8 mouse cellular contexts compared by ENCODE assay signal in the genomic region with DNA sequence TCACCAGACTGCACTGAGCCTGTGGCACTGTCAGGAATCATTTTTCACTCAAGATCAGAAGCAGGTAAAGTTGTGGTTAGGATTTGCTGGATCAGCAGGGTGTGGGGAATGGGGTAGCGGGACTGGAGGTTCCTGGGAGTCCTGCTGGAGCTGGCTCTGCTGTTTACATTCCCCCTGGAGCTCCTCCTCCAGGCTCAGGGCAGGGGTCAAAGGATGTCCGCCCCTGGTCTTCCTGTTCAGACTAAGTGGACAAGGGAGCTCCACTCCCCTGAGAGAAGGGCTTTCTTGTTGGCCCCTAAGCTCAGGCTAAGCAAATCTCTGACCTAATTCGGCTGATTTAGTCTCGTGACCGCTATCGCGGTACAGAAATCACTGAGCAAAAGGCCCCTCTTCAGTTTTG. TPM values are rescaled to one million over a fixed set of nuclear protein-coding genes. Genes with fewer than 3 reads are reported as not detected.
A peak's percentile ranks its signal among the peaks of the same experiment; 100 is the strongest.
DNase-seq lines count a peak whose midpoint lies in the region; ATAC-seq and TF ChIP-seq lines count a peak whose summit lies in the region.

No protein-coding gene starts in this region.

- no peak overlapping the region for H3K4me3 ChIP-seq in hindbrain, embryonic 12.5 days
- no peak overlapping the region for H3K4me3 ChIP-seq in hindbrain, embryonic 14.5 days (replicated peaks; ENCODE audit: low read length)
- H3K4me3 ChIP-seq in heart, embryonic 15.5 days: no peak overlapping the region
- no peak overlapping the region for H3K4me3 ChIP-seq in limb, embryonic 12.5 days (replicated peaks)
- no peak overlapping the region for H3K4me3 ChIP-seq in forebrain, postnatal 0 days (ENCODE audit: low read depth, low read length)

- 0 out of 2 replicates have a peak overlapping the region, but pooled peaks have one; percentile 8 for H3K9ac ChIP-seq in hindbrain, embryonic 12.5 days
- no peak overlapping the region for H3K9ac ChIP-seq in hindbrain, embryonic 14.5 days
- no peak overlapping the region for H3K9ac ChIP-seq in heart, embryonic 15.5 days
- H3K9ac ChIP-seq in limb, embryonic 12.5 days (replicated peaks): no peak overlapping the region
- H3K9ac ChIP-seq in forebrain, postnatal 0 days: no peak overlapping the region

- peak overlapping the region; percentile 13; the same call in 1 of the 2 replicates for H3K4me2 ChIP-seq in hindbrain, embryonic 12.5 days (replicated peaks)
- no peak overlapping the region for H3K4me2 ChIP-seq in hindbrain, embryonic 14.5 days (replicated peaks)
- peak overlapping the region; percentile 57; the same call in 1 of the 2 replicates for H3K4me2 ChIP-seq in heart, embryonic 15.5 days
- H3K4me2 ChIP-seq in limb, embryonic 12.5 days: peak overlapping the region; percentile 5; the same call in 1 of the 2 replicates
- H3K4me2 ChIP-seq in forebrain, postnatal 0 days (ENCODE audit: low read depth): no peak overlapping the region

- H3K9me3 ChIP-seq in hindbrain, embryonic 12.5 days (replicated peaks): no peaks in the 10 kb centered on the region
- H3K9me3 ChIP-seq in hindbrain, embryonic 14.5 days (ENCODE audit: control insufficient read depth, low read length): no peaks in the 10 kb centered on the region
- no peaks in the 10 kb centered on the region for H3K9me3 ChIP-seq in heart, embryonic 15.5 days (replicated peaks)
- H3K9me3 ChIP-seq in limb, embryonic 12.5 days: no peaks in the 10 kb centered on the region
- no peaks in the 10 kb centered on the region for H3K9me3 ChIP-seq in forebrain, postnatal 0 days (ENCODE audit: low read length)

- peak overlapping the region; percentile 23; the same call in 1 of the 2 replicates for H3K27ac ChIP-seq in hindbrain, embryonic 12.5 days
- no peak overlapping the region for H3K27ac ChIP-seq in hindbrain, embryonic 14.5 days
- peak overlapping the region; percentile 43 for H3K27ac ChIP-seq in heart, embryonic 15.5 days
- no peak overlapping the region for H3K27ac ChIP-seq in limb, embryonic 12.5 days
- no peak overlapping the region for H3K27ac ChIP-seq in forebrain, postnatal 0 days (ENCODE audit: low read depth, low read length)

- 36% methylated on average over 7 of the region's 7 CpGs for WGBS in hindbrain, embryonic 12.5 days
- 42% methylated on average over 7 of the region's 7 CpGs for WGBS in hindbrain, embryonic 14.5 days
- 49% methylated on average over 7 of the region's 7 CpGs for WGBS in heart, embryonic 15.5 days
- 44% methylated on average over 7 of the region's 7 CpGs for WGBS in limb, embryonic 12.5 days
- whole genome bisulfite sequencing in forebrain, postnatal 0 days: 59% methylated on average over 7 of the region's 7 CpGs

- DNase-seq in hindbrain, embryonic 14.5 days (ENCODE audit: low spot score): no peak
- DNase-seq in retina, postnatal 7 days (ENCODE audit: low read depth, low spot score): peak; percentile 69
- DNase-seq in forebrain, postnatal 0 days: no peak
- no peak for DNase-seq in urinary bladder, postnatal 14 days (ENCODE audit: low spot score)

- TF ChIP-seq CTCF in forebrain, postnatal 0 days (IDR thresholded peaks at IDR 0.05; ENCODE audit: low read depth): no peak

- H3K4me1 ChIP-seq in hindbrain, embryonic 12.5 days: peaks cover 73% of the 10 kb centered on the region
- H3K4me1 ChIP-seq in hindbrain, embryonic 14.5 days (replicated peaks; ENCODE audit: control insufficient read depth, insufficient read depth, low read length): peaks cover 64% of the 10 kb centered on the region
- peaks cover 51% of the 10 kb centered on the region for H3K4me1 ChIP-seq in heart, embryonic 15.5 days (replicated peaks)
- peaks cover 70% of the 10 kb centered on the region for H3K4me1 ChIP-seq in limb, embryonic 12.5 days (replicated peaks)
- peaks cover 14% of the 10 kb centered on the region; the same call in 1 of the 2 replicates for H3K4me1 ChIP-seq in forebrain, postnatal 0 days (ENCODE audit: insufficient read depth)

- peaks cover 4% of the 10 kb centered on the region; the same call in 1 of the 2 replicates for H3K27me3 ChIP-seq in hindbrain, embryonic 12.5 days
- H3K27me3 ChIP-seq in hindbrain, embryonic 14.5 days (ENCODE audit: control insufficient read depth, insufficient read depth, low read length): no peaks in the 10 kb centered on the region
- peaks cover 29% of the 10 kb centered on the region for H3K27me3 ChIP-seq in heart, embryonic 15.5 days
- H3K27me3 ChIP-seq in limb, embryonic 12.5 days: no peaks in the 10 kb centered on the region
- H3K27me3 ChIP-seq in forebrain, postnatal 0 days (ENCODE audit: insufficient read depth, low read length): no peaks in the 10 kb centered on the region

- no peak for ATAC-seq in hindbrain, embryonic 12.5 days (ENCODE audit: low FRiP score)
- ATAC-seq in hindbrain, embryonic 14.5 days (ENCODE audit: low FRiP score): no peak
- no peak for ATAC-seq in heart, embryonic 15.5 days (replicated peaks; ENCODE audit: insufficient number of reproducible peaks, insufficient read depth, low FRiP score, low read depth)
- ATAC-seq in limb, embryonic 12.5 days (ENCODE audit: insufficient number of reproducible peaks, insufficient read depth, low FRiP score, low TSS enrichment, low read depth): no peak
- no peak for ATAC-seq in cerebellum, adult (ENCODE audit: insufficient number of reproducible peaks, low FRiP score, low TSS enrichment)
- ATAC-seq in forebrain, postnatal 0 days: no peak

- H3K36me3 ChIP-seq in hindbrain, embryonic 12.5 days: no peaks in the 10 kb centered on the region
- H3K36me3 ChIP-seq in hindbrain, embryonic 14.5 days (replicated peaks; ENCODE audit: control insufficient read depth, insufficient read depth): no peaks in the 10 kb centered on the region
- no peaks in the 10 kb centered on the region for H3K36me3 ChIP-seq in heart, embryonic 15.5 days
- H3K36me3 ChIP-seq in limb, embryonic 12.5 days: 0 out of 2 replicates have a peak, but pooled peaks cover 5% of the 10 kb centered on the region
- H3K36me3 ChIP-seq in forebrain, postnatal 0 days (ENCODE audit: insufficient read depth): no peaks in the 10 kb centered on the region

RNA-seq across cellular contexts. Expression of a gene that starts 13.7 kb away (rescaled TPM):
- 15.3 and 18.0 TPM in 2 replicates for polyA plus RNA-seq in hindbrain, embryonic 12.5 days (2016; fragmentation: Nextera tagmentation; extraction: Ambion mirVana)
- polyA plus RNA-seq in hindbrain, embryonic 14.5 days (2014; fragmentation: Nextera tagmentation; extraction: Ambion mirVana): 8.9 and 10.0 TPM in 2 replicates
- polyA plus RNA-seq in heart, embryonic 15.5 days (2015; fragmentation: Nextera tagmentation; extraction: Ambion mirVana): 2.3 and 5.1 TPM in 2 replicates
- polyA plus RNA-seq in limb, embryonic 12.5 days (2016; fragmentation: Nextera tagmentation; extraction: Ambion mirVana): 12.3 and 12.6 TPM in 2 replicates
- 12.2 and 16.4 TPM in 2 replicates for total RNA-seq in forebrain, postnatal 0 days (2014; rRNA removed)
- 6.6 and 8.8 TPM in 2 replicates for polyA plus RNA-seq in forebrain, postnatal 0 days (2015; fragmentation: Nextera tagmentation; extraction: Ambion mirVana)

Comparison
In these comparisons a context has a peak if more than half of its experiments do, and no peak if none do; other contexts are left out.
1. H3K27ac ChIP-seq: peak in hindbrain, embryonic 12.5 days (single experiment) and heart, embryonic 15.5 days (single experiment); none in hindbrain, embryonic 14.5 days (single experiment), limb, embryonic 12.5 days (single experiment) and forebrain, postnatal 0 days (single experiment).
2. H3K4me2 ChIP-seq: peak in hindbrain, embryonic 12.5 days (single experiment), heart, embryonic 15.5 days (single experiment) and limb, embryonic 12.5 days (single experiment); none in hindbrain, embryonic 14.5 days (single experiment) and forebrain, postnatal 0 days (single experiment).